Mouse (Mus musculus) ES-Bruce4 (cell line): Measurements from ENCODE around the gene Foxr1. TPM values are rescaled to one million over a fixed set of nuclear protein-coding genes. Genes with fewer than 3 reads are reported as not detected.

Experiments used
- H3K27ac ChIP-seq: 2 replicates; pipeline ENCODE4 v1.5.1; 2012; ENCODE audit warnings: low read length, inconsistent platforms; ENCODE audit not compliant: insufficient read depth
- H3K27me3 ChIP-seq: 2 replicates; pipeline ENCODE4 v1.6.1; 2012; ENCODE audit warnings: mild to moderate bottlenecking, low read length, inconsistent platforms; ENCODE audit not compliant: control insufficient read depth, poor library complexity, insufficient read depth, severe bottlenecking
- H3K36me3 ChIP-seq: 2 replicates; pipeline ENCODE4 v1.6.1; 2012; ENCODE audit warnings: inconsistent platforms, mild to moderate bottlenecking, low read length, moderate library complexity; ENCODE audit not compliant: control insufficient read depth, poor library complexity, insufficient read depth, severe bottlenecking
- H3K4me1 ChIP-seq: one replicate; pipeline ENCODE4 v1.8.1; 2011; ENCODE audit warnings: low read length; ENCODE audit not compliant: control insufficient read depth, insufficient read depth
- H3K4me3 ChIP-seq: 2 replicates; pipeline ENCODE4 v1.5.1; 2011; ENCODE audit warnings: low read depth, mild to moderate bottlenecking, low read length
- H3K9ac ChIP-seq: 2 replicates; pipeline ENCODE4 v1.6.1; 2012; ENCODE audit warnings: low read depth, mild to moderate bottlenecking, inconsistent platforms; ENCODE audit not compliant: poor library complexity, severe bottlenecking
- H3K9me3 ChIP-seq: replicated peaks from 2 replicates; pipeline ENCODE4 v1.6.1; 2012; ENCODE audit warnings: mild to moderate bottlenecking, low read length, inconsistent platforms; ENCODE audit not compliant: control insufficient read depth, poor library complexity, insufficient read depth, severe bottlenecking
- CTCF ChIP-seq: IDR thresholded peaks from one replicate; pipeline ENCODE4 v1.8.1; 2011; ENCODE audit warnings: low read depth, low read length
- EP300 ChIP-seq: IDR thresholded peaks from 2 replicates; pipeline ENCODE4 v1.6.1; 2011; ENCODE audit warnings: low read depth, low read length; ENCODE audit not compliant: insufficient read depth
- POLR2A ChIP-seq: IDR thresholded peaks from one replicate; pipeline ENCODE4 v1.8.1; 2011; ENCODE audit warnings: low read length; ENCODE audit not compliant: insufficient read depth
- polyA plus RNA-seq: library from polyadenylated mRNA; stranded (reverse); fragments of >200 nt; gene quantifications from 2 replicates; pipeline ENCODE4 v1.2.4, GENCODE M21; 2011; ENCODE audit warnings: low read depth; ENCODE audit not compliant: missing spikeins, insufficient read depth, insufficient read length

Foxr1 gene
- polyA plus RNA-seq, 1 experiment = 1.8 TPM

DNA sequence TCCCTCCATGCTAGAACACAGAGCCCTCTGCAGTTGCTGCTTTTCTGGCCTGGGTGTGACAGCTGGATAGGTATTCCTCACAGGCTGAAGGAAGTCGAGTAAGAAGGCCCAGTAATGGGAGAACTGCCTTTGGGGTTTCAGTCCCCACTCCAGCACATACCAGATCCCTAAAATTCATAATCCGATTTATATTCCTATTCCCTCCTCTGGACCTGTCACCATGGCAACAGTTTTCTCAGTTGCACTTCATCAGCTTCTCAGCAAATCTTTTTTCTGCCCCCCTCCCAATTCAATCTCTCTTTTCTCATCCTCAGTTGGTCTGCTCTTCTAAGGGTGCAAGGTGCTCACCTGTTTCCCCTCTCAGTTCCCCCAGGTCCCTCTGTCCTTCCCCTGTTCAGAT lies 27.9 kb upstream of the Foxr1 start:
- Histone ChIP-seq H3K4me3 (no peak overlapping the region), H3K27ac (no peak overlapping the region), H3K27me3 (no peaks in the 10 kb centered on the region), H3K9ac (no peak overlapping the region), H3K36me3 (no peaks in the 10 kb centered on the region), H3K4me1 (no peaks in the 10 kb centered on the region), H3K9me3 (no peaks in the 10 kb centered on the region)
- no peak for TF ChIP-seq EP300
- TF ChIP-seq POLR2A = no peak
- TF ChIP-seq CTCF = no peak

DNA sequence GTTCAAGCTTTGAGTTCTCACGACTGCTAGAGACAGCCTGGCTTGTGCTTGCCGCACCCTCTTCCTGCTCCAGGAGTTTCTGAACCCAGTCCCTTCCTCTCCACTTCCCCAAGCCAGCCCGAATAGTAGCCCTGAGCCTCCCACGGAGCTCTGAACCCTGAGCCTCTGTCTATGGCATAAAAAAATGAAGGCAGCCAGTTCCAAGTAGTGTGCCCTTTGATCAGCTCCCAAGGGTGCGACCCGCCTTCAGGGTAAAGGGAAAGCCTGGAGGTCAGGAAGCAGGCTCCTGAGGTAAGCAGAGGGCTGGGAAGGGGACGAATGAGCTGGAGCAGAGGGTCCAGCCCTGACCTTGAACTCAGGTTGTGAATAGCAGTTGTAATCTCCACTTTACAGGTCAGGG lies 27.3 kb upstream of the Foxr1 start:
- Histone ChIP-seq H3K27ac (no peak overlapping the region), H3K9me3 (no peaks in the 10 kb centered on the region), H3K4me3 (no peak overlapping the region), H3K4me1 (no peaks in the 10 kb centered on the region), H3K36me3 (no peaks in the 10 kb centered on the region), H3K9ac (no peak overlapping the region), H3K27me3 (no peaks in the 10 kb centered on the region)
- no peak for TF ChIP-seq CTCF
- no peak for TF ChIP-seq EP300
- TF ChIP-seq POLR2A = no peak

DNA sequence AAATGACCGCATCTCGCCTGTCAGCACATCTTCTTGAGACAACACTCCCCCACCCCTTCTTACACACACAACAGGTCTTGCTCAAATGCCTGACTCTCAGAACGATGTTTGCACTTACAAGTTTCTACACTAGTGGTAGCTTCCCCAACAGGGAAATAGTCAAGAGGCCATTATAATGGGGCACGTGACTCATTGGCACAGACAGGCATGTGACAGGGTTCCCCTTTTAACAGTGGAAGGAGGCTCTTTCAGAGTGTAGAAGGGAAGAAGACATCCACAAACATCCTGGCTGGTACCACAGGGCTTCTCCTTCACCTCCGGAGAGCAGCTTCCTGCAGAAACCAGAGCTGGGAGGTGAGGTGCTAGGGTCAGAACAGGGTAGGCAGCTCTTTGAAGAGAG lies 21.0 kb upstream of the Foxr1 start:
- no peaks in the 10 kb centered on the region for H3K27me3 ChIP-seq
- no peak overlapping the region for H3K9ac ChIP-seq
- H3K4me1 ChIP-seq = no peaks in the 10 kb centered on the region
- no peak overlapping the region for H3K27ac ChIP-seq
- no peaks in the 10 kb centered on the region for H3K36me3 ChIP-seq
- H3K9me3 ChIP-seq = no peaks in the 10 kb centered on the region
- TF ChIP-seq CTCF = no peak
- TF ChIP-seq EP300 = no peak
- no peak for TF ChIP-seq POLR2A
- H3K4me3 ChIP-seq = no peak overlapping the region

DNA sequence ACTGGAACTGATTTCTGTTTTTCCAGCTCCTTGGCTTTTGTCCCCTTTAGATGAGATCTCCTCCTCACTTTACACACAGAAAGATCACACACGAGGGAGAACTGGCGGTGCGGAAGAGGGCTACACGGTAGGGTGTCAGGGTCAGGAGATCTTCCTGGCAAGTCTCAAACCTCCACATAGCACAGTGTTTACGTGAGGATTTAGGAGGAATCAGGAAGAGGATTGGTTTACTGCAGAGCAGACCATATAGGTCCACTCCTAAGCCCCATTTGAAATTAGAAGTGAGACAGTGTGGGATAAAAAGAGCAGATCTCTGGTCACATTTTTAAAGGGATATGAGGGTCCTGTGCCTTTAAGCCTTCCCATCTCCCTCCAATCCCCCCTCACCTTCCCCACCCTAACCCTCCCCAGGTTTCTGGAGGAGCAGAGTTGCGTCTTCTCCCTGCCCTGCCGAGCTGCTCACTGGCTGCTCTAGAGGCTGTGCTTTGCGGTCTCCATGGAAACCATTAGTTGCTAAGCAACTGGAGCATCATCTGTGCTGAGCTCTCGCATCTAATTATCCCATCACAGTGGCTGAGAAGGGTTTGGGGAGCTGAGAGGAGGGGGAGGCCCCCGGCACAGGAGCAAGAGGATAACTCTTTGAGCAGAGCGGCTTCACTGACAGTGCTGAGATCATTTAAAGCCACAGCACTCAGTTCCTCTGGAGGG lies 16.3 kb upstream of the Foxr1 start:
- Histone ChIP-seq H3K27me3 (no peaks in the 10 kb centered on the region), H3K4me3 (no peak overlapping the region), H3K36me3 (no peaks in the 10 kb centered on the region), H3K9ac (no peak overlapping the region), H3K4me1 (peaks cover 4% of the 10 kb centered on the region), H3K27ac (no peak overlapping the region), H3K9me3 (no peaks in the 10 kb centered on the region)
- no peak for TF ChIP-seq EP300
- no peak for TF ChIP-seq CTCF
- no peak for TF ChIP-seq POLR2A

DNA sequence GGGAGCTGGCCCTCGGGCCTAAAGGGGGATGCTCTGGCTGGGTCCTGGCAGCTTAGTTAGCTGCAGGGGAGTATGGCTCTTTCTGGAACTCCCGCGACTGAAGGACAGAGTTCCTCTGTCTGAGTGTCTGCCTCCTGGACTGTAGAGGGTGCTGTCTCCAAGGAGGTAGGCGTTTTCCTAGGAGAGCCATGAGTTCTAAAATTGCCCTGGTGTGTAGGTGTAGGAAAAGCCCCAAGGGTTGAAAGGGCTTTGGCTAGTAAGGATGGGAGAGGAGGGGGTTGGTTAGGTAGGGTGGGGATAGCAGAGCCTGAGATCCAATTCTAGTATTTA lies 13.9 kb upstream of the Foxr1 start, which contains the start of gene Upk2:
Upk2 (minus strand) TSS at position 86 of the 330 bp plus-strand sequence.
- TF ChIP-seq EP300 (no peak), CTCF (peak; percentile 68), POLR2A (no peak)
- H3K27me3 ChIP-seq = no peaks in the 10 kb centered on the region
- no peaks in the 10 kb centered on the region for H3K36me3 ChIP-seq
- H3K9me3 ChIP-seq = no peaks in the 10 kb centered on the region
- H3K4me1 ChIP-seq = peaks cover 4% of the 10 kb centered on the region
- H3K9ac ChIP-seq = peak within 1 kb of the TSS; percentile 22; the same call in 1 of the 2 replicates
- H3K27ac ChIP-seq = peak within 1 kb of the TSS; percentile 59
- H3K4me3 ChIP-seq = peak within 1 kb of the TSS; percentile 59

DNA sequence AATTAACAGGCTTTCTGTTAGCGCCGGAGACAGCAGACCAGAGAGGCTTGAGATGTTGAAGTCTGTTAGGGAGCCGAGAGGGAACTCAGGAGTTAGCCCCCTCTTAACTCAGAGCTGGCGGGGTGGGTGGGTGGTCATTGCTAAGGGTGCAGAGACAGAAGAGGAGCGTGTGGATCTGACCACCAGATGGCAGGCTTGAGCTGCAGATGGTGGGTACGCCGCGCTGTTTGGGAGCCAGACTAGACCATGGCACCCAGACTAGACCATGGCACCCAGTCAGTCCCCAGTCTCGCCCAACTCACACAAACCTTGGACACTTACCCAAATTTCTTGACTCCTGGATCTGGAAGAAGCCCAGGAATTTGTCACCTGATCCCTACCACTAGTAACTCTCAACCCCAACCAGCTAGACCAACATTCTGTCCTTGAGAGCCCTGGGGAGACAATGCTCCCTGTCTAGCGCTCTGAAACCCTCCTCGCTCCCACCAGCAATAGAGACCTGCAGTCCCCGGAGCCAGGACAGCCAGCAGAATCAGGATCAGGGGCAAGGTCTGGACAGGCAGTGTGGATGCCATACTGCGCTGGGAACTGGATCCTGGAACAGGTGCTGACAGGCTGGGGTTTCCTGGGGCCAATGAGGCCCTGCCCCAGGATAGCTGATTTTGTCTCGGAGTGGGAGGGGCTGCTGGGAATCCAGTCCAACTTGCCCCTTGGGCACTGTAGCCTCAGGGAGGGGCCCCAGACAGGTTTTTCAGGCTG lies 13.4 kb upstream of the Foxr1 start:
- Histone ChIP-seq H3K27ac (peak overlapping the region; percentile 59), H3K4me3 (peak overlapping the region; percentile 59), H3K9me3 (no peaks in the 10 kb centered on the region), H3K9ac (peak overlapping the region; percentile 22; the same call in 1 of the 2 replicates), H3K36me3 (no peaks in the 10 kb centered on the region), H3K4me1 (peaks cover 4% of the 10 kb centered on the region), H3K27me3 (no peaks in the 10 kb centered on the region)
- TF ChIP-seq POLR2A (no peak), EP300 (peak; percentile 45; the same call in 1 of the 2 replicates), CTCF (peak; percentile 96)
